Mouse (Mus musculus) olfactory bulb, adult 2 months (tissue): ENCODE data around the gene Amn1. TPM values are rescaled to one million over a fixed set of nuclear protein-coding genes. Genes with fewer than 3 reads are reported as not detected.

ENCODE experiments used
- H3K27ac ChIP-seq: fragments of 200-500 bp; 2 replicates; pipeline ENCODE4 v1.5.1; 2012; ENCODE audit warnings: low read depth, low read length; ENCODE audit not compliant: insufficient read depth
- H3K4me1 ChIP-seq: fragments of 200-500 bp; 2 replicates; pipeline ENCODE4 v1.6.1; 2012; ENCODE audit warnings: low read length; ENCODE audit not compliant: control insufficient read depth, insufficient read depth
- H3K4me3 ChIP-seq: fragments of 200-500 bp; 2 replicates; pipeline ENCODE4 v1.5.1; 2012; ENCODE audit warnings: mild to moderate bottlenecking, low read depth, low read length, moderate library complexity; ENCODE audit not compliant: insufficient read depth
- CTCF ChIP-seq: fragments of 200-500 bp; IDR thresholded peaks from 2 replicates; pipeline ENCODE4 v1.5.1; 2012; ENCODE audit warnings: low read depth, mild to moderate bottlenecking, low read length, moderate library complexity; ENCODE audit not compliant: insufficient read depth
- POLR2A ChIP-seq: fragments of 200-500 bp; IDR thresholded peaks from 2 replicates; pipeline ENCODE4 v1.6.1; 2012; ENCODE audit warnings: mild to moderate bottlenecking, low read depth, low read length, moderate library complexity; ENCODE audit not compliant: insufficient read depth
- WGBS: fragments of 180-500 bp; shearing (Covaris S2); methylation state at CpG from one replicate; pipeline ENCODE4 v1.1.7; 2018; 5-methylcytosine and 5-hydroxymethylcytosine counted together
- polyA plus RNA-seq: library from polyadenylated mRNA; stranded (reverse); fragments of >200 nt; gene quantifications from 2 replicates; pipeline ENCODE4 v1.2.4, GENCODE M21; 2012; ENCODE audit warnings: low replicate concordance; ENCODE audit not compliant: missing spikeins, insufficient read depth, insufficient read length

Gene Amn1
- polyA plus RNA-seq, 1 experiment, result not detected

DNA sequence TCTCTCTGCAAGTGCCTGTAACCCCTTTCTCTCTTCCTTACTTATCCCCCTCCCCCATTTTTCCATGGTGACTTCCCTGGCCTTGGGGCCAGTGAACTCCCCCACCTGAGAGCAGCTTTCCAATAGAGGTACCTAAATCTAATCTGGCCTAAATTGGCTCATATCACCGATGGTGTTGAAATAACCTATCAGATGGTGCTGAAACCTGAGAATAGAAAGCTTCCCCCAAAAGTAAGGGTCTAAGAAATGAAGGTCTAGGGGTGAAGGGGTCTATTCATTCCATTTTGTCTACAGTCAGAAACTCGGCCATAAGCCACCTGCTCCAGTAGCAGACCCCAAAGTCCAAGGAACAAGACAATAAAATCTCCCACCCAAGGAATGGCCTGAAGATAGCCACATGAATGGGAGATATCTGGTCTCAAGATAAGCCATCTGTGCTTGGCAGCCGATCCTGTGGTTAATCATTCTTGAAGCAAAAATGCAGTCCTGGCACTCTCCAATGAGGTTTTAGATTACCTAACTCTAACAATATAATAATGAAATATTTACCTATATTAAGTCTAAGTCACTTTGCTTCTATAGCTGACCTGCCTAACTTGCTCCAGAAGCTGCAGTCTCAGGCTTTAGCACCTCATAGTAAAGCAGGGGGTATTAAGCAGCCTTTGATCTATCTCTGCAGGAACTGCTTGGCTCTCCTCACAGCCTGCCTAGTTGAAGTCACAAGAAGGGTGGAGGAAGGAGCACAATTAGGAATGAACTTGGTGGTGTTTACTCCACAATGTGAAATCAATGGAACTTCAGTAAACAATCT lies 33.3 kb downstream of the Amn1 start:
- no peak for TF ChIP-seq CTCF
- TF ChIP-seq POLR2A, result no peak
- Histone ChIP-seq H3K4me1 (no peaks in the 10 kb centered on the region), H3K27ac (no peak overlapping the region), H3K4me3 (no peak overlapping the region)
- WGBS, result 84% methylated on average over 3 of the region's 3 CpGs

GRCm38 (mm10) chr6:149154116-149155030 lies 34.1 kb downstream of the Amn1 start:
- 36% methylated on average over 8 of the region's 8 CpGs for WGBS
- no peak overlapping the region for H3K27ac ChIP-seq
- no peak overlapping the region for H3K4me3 ChIP-seq
- TF ChIP-seq POLR2A (no peak), CTCF (no peak)
- H3K4me1 ChIP-seq, result no peaks in the 10 kb centered on the region

- no peak overlapping the region for H3K27ac ChIP-seq
- no peaks in the 10 kb centered on the region for H3K4me1 ChIP-seq
- no peak overlapping the region for H3K4me3 ChIP-seq
- no peak for TF ChIP-seq POLR2A
- TF ChIP-seq CTCF, result no peak
- WGBS, result 58% methylated on average over 6 of the region's 6 CpGs
These were observed 34.9 kb downstream of the Amn1 start for GRCm38 (mm10) chr6:149153473-149154115.

DNA sequence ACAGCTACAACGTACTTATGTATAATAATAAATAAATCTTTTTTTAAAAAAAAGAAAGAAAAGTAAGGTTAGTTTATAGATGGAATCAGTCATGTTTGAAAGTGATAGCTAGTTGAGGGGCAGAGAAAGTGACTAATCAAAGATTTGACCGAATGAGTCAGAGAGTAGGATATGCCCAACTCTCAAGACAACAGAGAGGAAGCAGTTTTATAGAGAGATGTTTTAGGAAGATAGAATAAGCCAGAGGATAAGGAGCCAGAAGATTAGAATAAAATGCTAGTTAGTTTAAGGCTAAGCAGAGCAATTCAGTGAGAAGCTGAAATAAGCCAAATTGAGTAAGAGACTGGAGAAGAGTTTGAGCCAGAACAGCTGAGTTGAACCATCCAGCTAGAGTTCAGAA lies 36.4 kb downstream of the Amn1 start:
- TF ChIP-seq CTCF (no peak), POLR2A (no peak)
- WGBS, result 94% methylated on average over 2 of the region's 2 CpGs
- Histone ChIP-seq H3K4me1 (no peaks in the 10 kb centered on the region), H3K4me3 (no peak overlapping the region), H3K27ac (no peak overlapping the region)

- WGBS, result 93% methylated on average over 7 of the region's 7 CpGs
- no peak for TF ChIP-seq CTCF
- no peak for TF ChIP-seq POLR2A
- H3K4me3 ChIP-seq, result no peak overlapping the region
- no peaks in the 10 kb centered on the region for H3K4me1 ChIP-seq
- H3K27ac ChIP-seq, result no peak overlapping the region
These were observed 39.9 kb downstream of the Amn1 start for GRCm38 (mm10) chr6:149148436-149149229.

GRCm38 (mm10) chr6:149145143-149145542 lies 43.4 kb downstream of the Amn1 start:
- TF ChIP-seq CTCF (no peak), POLR2A (no peak)
- Histone ChIP-seq H3K27ac (no peak overlapping the region), H3K4me1 (no peaks in the 10 kb centered on the region), H3K4me3 (no peak overlapping the region)
- 97% methylated on average over 1 of the region's 1 CpGs for WGBS

DNA sequence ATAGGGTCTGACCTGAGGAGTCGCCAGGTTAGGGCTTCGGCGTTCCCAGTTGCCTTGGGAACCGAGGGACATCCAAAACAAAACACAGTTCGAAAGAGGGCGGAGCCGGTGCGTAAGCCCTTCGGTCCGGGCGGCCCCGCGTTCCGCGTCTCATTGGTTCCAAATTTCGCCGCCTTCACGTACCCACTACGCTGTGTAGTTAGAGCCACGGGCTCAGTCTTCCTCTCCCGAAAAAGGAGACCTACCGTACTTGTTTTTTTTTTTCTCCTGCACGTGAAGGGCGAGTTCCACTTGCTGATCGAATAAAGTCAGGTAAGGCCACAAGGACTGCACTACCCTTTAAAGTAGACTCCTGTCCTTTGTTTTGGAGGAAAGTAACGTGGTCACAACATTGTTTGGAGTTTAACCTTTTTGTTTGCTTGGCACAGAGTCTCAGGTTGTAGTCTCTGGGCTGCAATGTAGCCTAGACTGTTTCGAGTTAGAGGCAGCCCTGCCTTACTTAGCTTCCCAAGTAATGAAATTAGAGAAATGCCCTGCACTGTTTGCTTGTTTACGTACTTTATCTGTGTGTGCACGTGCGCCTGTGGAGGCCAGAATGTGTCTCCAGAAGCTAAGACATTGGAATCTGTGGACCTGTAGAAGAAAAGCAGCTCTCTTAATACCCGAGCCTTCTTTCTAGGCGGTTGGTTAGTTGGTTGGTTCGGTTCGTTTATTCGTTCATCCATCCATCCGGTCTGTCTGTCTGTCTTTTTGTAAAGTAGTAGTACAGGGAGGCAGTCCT lies 46.9 kb downstream of the Amn1 start:
- 3% methylated on average over 36 of the region's 36 CpGs for WGBS
- TF ChIP-seq POLR2A (no peak), CTCF (no peak)
- Histone ChIP-seq H3K27ac (0 out of 2 replicates have a peak overlapping the region, but pooled peaks have one; percentile 4), H3K4me3 (peak overlapping the region; percentile 53), H3K4me1 (no peaks in the 10 kb centered on the region)

GRCm38 (mm10) chr6:149139471-149139870 lies 49.0 kb downstream of the Amn1 start, which contains the start of gene Etfbkmt:
Etfbkmt (plus strand) TSS chr6:149139849.
- H3K4me3 ChIP-seq, result no peak within 1 kb of the TSS
- no peaks in the 10 kb centered on the region for H3K4me1 ChIP-seq
- WGBS, result 83% methylated on average over 1 of the region's 1 CpGs
- TF ChIP-seq CTCF (no peak), POLR2A (no peak)
- H3K27ac ChIP-seq, result no peak within 1 kb of the TSS
